Mouse (Mus musculus) B cell, adult (primary cell): ENCODE data around the gene Col9a2. TPM values are rescaled to one million over a fixed set of nuclear protein-coding genes. Genes with fewer than 3 reads are reported as not detected.

Experiments
- total RNA-seq: library from RNA; stranded (reverse); gene quantifications from 4 replicates; pipeline ENCODE4 v1.2.4, GENCODE M21; 2023; ENCODE audit not compliant: inconsistent age

Gene Col9a2
- not detected in 4 replicates for total RNA-seq

DNA sequence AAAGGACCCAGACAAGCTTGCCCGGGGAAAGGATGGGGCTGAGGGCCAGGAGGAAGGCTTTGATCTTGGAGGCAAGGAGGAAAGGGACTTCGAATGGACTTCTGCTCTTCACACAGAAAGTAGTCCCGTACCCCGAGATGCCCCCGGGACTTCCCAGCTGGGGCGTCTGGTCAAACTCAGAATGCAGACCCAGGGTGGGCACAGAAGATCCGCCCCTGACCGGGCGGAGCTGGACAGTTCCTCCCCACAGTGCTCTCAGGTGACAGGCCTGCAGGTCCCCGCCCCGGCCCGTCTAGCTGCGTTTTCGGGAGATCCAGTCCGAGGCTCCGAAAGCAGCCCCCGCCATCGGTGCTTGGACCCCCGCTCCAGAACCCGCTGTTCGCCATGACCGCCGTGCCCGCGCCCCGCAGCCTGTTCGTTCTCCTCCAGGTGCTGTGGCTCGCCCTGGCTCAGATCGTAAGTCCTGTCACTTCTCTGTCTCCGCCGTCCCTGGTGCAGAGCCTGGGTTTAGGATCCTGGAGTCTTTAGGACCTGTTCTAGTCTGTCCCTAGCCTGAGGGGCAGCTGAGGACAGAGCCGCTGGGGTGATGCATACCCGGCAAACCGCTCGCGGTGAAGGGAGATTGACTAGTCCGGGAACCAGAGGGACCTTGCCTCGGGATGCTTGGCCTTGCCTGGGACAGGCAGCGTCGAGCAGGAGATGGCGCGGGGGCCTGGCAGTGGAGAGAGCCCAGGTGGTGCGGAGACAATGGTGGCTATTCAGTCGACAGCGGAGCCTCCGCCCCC lies at the start of gene Col9a2:
Col9a2 (plus strand) TSS at position 55 of the 785 bp plus-strand sequence.

DNA sequence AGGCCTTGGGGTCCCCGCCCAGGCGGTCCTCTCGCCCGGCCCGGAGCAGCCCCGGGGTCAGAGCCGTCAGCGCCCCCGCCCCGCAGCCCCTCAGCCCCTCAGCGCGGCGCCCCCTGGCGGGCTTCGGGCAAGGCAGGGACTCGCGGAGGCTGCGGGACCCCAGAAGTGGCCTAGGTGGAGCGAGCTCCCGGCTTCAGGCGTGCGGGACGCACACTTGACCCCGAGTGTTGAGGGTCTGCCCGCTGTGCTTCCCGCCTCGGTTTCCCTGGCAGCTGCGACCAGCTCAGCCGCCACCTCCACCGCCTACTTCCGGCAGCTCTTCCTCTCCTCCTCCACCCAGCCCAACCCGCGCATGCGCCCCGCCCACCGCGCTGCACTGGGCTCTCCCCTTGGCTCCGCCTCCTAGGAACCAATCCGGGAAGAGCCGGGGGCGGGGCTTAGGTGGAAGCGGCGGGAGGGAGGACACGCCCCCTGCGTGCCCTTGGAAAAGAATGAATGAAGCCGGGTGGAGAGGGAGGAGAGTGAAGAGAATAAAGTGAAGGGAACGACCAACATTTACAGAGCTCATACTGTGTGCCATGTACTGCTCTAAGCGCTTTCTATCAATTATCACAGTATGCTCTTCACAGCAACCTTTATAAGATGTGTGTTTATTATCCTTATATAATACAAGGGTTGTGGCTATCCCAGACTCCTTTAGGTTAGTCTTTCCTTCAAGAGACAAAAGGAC lies 22.1 kb upstream of the Col9a2 start, which contains the start of gene Smap2:
Smap2 (minus strand) TSS at position 320 of the 730 bp plus-strand sequence.

DNA sequence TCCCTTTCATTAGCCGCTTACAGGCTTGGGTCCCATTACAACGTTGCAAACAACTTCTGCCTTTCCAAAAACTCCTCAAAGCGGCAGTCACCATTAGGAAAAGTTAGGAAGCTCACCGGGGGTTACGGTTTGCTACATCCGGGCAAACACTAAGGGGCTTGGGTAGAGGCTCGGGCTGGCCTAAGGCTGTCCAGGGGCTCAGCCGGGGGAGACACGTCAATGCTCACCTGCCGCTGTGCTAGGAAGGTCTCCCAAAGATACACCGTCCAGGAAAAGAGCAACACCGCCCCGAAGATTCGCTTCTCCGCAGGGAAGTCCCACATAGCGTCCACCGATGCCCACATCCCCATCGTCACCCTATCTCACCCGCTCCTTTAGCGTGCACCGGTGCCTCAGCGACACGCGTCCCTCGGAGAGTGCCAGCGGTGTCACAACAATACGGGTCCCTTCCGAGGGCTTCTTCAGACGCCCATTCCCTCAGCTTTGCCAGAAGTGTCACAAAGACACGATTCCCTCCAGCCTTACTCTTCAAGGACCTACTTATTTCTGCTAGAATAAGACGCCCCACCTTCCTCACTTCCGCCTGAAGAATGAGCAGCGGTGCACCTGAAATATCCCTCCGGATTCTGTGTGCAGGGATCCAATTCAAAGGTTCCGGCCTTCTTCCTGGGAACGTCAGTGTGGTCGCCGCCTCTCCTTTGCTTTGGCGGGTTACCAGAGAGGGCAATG lies 58.6 kb downstream of the Col9a2 start, which contains the start of gene Zmpste24:
Zmpste24 (minus strand) TSS at position 592 of the 729 bp plus-strand sequence.

Other genes starting within 250 kb of the Col9a2 start
- 76.5 to 92.3 TPM (median 83.3 TPM) in 4 replicates for gene Nfyc, start 207.8 kb upstream of the Col9a2 start, total RNA-seq
- 0.64 to 1.4 TPM (median 0.94 TPM) in 4 replicates for gene Rims3, start 184.6 kb upstream of the Col9a2 start, total RNA-seq
- 6.1 to 8.8 TPM (median 8.0 TPM) in 4 replicates for gene Exo5, start 114.4 kb upstream of the Col9a2 start, total RNA-seq
- gene Zfp69, start 87.7 kb upstream of the Col9a2 start, total RNA-seq: 6.4 to 10.7 TPM (median 8.8 TPM) in 4 replicates
- 368 to 391 TPM (median 374 TPM) in 4 replicates for gene Smap2, start 22.1 kb upstream of the Col9a2 start, total RNA-seq
- gene Zmpste24, start 58.9 kb downstream of the Col9a2 start, total RNA-seq: 27.7 to 30.4 TPM (median 29.3 TPM) in 4 replicates
- gene Tmco2, start 69.8 kb downstream of the Col9a2 start, total RNA-seq: 0.83 TPM in 1 of 4 replicates, not detected in the others
- gene Rlf, start 175.7 kb downstream of the Col9a2 start, total RNA-seq: 64.4 to 72.4 TPM (median 67.7 TPM) in 4 replicates